Mouse (Mus musculus) kidney, embryonic 16.5 days (tissue): ENCODE measurements at regions not wholly inside any gene's neighbourhood (a gene's known extent, or its start where the extent isn't known, plus 50 kb on each side); places are given as distances from the start of the nearest gene placed in this dataset.

Experiments
- ATAC-seq: fragments of 200-750 bp; cut with Nextera tagmentation; 2 replicates; pipeline ENCODE4 v1.8.0; 2017; ENCODE audit warnings: moderate TSS enrichment; ENCODE audit not compliant: low FRiP score, low TSS enrichment
- H3K27ac ChIP-seq: fragments of 300-500 bp; sonication (generic); 2 replicates; pipeline ENCODE4 v1.5.1; 2014; ENCODE audit warnings: low read length
- H3K27me3 ChIP-seq: fragments of 300-500 bp; sonication (generic); 2 replicates; pipeline ENCODE4 v1.6.1; 2014; ENCODE audit warnings: low read length, control low read depth, mixed read lengths; ENCODE audit not compliant: insufficient read depth
- H3K36me3 ChIP-seq: fragments of 300-500 bp; sonication (generic); 2 replicates; pipeline ENCODE4 v1.6.1; 2014; ENCODE audit warnings: low read length, control low read depth, mixed read lengths; ENCODE audit not compliant: insufficient read depth
- H3K4me1 ChIP-seq: fragments of 300-500 bp; sonication (generic); 2 replicates; pipeline ENCODE4 v1.6.1; 2014; ENCODE audit warnings: low read length, control low read depth, mixed read lengths; ENCODE audit not compliant: insufficient read depth
- H3K4me2 ChIP-seq: fragments of 300-500 bp; sonication (generic); replicated peaks from 2 replicates; pipeline ENCODE4 v1.6.1; 2014; ENCODE audit warnings: low read depth, low read length
- H3K4me3 ChIP-seq: fragments of 300-500 bp; sonication (generic); 2 replicates; pipeline ENCODE4 v1.5.1; 2014; ENCODE audit warnings: mild to moderate bottlenecking, low read length
- H3K9ac ChIP-seq: fragments of 300-500 bp; sonication (generic); replicated peaks from 2 replicates; pipeline ENCODE4 v1.6.1; 2014; ENCODE audit warnings: low read length
- H3K9me3 ChIP-seq: fragments of 300-500 bp; sonication (generic); 2 replicates; pipeline ENCODE4 v1.6.1; 2016; ENCODE audit warnings: low read length, control low read depth
- WGBS: fragments of 180-500 bp; shearing (Covaris S2); extraction: QIAGEN DNeasy Blood & Tissue Kit; methylation state at CpG from one replicate; pipeline ENCODE4 v1.1.7; 2014; 5-methylcytosine and 5-hydroxymethylcytosine counted together

DNA sequence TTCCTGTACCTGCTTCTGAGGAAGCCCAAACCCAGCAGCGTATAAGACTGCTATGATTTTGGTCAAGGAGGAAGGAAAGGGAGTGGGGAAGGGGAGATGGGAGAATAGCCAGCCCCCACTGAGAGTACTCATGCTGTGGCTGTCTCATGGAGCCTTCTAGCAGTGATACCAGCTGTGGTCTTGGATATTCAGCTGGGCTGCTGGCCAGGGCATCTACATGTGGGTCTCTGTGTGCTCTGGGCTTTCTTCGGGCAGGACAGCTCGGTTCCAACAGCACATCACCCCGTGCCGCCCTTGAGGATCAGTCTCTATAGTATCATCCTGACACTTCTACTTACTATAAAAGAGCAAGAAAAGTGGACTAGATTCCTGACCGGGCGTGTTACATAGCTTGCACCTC is 90.6 kb upstream of the Dapk1 start:
- H3K27me3 ChIP-seq: no peaks in the 10 kb centered on the region
- no peak for ATAC-seq
- H3K9me3 ChIP-seq: no peaks in the 10 kb centered on the region
- H3K4me3 ChIP-seq: no peak overlapping the region
- no peak overlapping the region for H3K9ac ChIP-seq
- no peak overlapping the region for H3K27ac ChIP-seq
- H3K36me3 ChIP-seq: no peaks in the 10 kb centered on the region
- no peak overlapping the region for H3K4me2 ChIP-seq
- 0 out of 2 replicates have a peak, but pooled peaks cover 3% of the 10 kb centered on the region for H3K4me1 ChIP-seq
- WGBS: 92% methylated on average over 7 of the region's 7 CpGs

DNA sequence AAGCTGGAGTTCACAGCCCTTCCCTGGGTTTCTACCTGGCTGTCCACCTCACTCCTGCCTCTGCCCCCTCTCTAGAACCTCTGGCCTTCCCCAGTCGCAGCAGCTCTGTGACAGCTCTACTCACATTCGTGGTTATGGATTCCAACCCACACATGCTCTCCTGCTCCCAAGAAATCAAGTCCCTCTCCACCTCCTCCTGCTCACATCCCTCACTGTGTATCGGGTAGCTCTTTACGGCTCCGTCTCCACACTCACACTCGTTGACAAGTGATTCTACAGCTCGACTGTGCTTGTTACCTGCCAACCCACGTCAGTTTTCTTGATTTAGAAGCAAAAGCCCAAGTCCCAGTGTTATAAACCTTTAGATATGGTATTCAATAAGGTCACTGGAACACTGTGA is 90.1 kb upstream of the Dapk1 start:
- no peak overlapping the region for H3K9ac ChIP-seq
- no peaks in the 10 kb centered on the region for H3K9me3 ChIP-seq
- H3K4me3 ChIP-seq: no peak overlapping the region
- H3K4me1 ChIP-seq: 0 out of 2 replicates have a peak, but pooled peaks cover 3% of the 10 kb centered on the region
- no peak overlapping the region for H3K4me2 ChIP-seq
- no peaks in the 10 kb centered on the region for H3K27me3 ChIP-seq
- no peaks in the 10 kb centered on the region for H3K36me3 ChIP-seq
- WGBS: 78% methylated on average over 8 of the region's 8 CpGs
- ATAC-seq: no peak
- H3K27ac ChIP-seq: no peak overlapping the region

DNA sequence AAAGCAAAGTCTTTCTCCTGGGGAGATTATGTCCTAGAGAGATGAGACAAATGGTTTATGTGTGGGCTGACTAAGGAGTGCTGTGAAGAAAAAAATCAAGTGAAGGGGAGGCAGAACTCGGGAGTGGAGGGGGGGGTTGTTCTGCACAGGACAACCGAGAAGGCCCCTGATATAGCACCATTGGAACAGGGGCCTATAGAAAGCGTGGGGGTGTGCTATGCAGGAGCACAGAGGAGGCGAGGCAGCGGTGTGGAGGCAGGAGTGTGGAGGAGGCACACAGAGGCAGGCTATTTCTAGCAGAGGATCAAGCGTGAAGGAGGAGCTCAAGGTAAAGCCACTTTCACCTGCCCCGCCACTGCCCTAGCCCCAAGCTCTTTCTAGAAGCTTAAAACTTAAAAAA is 88.0 kb upstream of the Dapk1 start:
- Histone ChIP-seq H3K4me3 (no peak overlapping the region), H3K27ac (no peak overlapping the region), H3K36me3 (no peaks in the 10 kb centered on the region), H3K27me3 (no peaks in the 10 kb centered on the region), H3K9ac (no peak overlapping the region), H3K4me2 (no peak overlapping the region), H3K9me3 (no peaks in the 10 kb centered on the region), H3K4me1 (0 out of 2 replicates have a peak, but pooled peaks cover 3% of the 10 kb centered on the region)
- WGBS: 49% methylated on average over 7 of the region's 7 CpGs
- ATAC-seq: no peak

DNA sequence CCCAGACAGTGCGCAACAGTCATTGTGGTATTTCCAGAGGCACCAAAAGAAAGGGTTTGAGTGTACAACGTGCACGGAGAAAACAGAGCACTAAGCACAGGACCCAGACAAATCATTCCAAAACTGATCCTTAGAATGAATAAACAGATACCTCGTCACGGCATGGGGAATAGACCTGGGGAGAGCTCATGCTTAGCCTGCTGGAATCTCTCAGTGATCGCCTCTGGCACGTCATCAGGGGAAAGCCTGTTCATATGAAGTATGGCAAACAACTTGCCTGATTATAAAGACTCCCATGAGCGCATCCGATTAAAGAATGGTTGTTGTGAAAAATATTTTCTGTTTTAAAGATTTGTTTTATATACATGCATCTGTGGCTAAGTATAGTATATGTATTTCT is 86.9 kb upstream of the Dapk1 start:
- H3K4me1 ChIP-seq: 0 out of 2 replicates have a peak, but pooled peaks cover 4% of the 10 kb centered on the region
- H3K9ac ChIP-seq: no peak overlapping the region
- no peak for ATAC-seq
- H3K27me3 ChIP-seq: no peaks in the 10 kb centered on the region
- no peak overlapping the region for H3K27ac ChIP-seq
- H3K4me3 ChIP-seq: no peak overlapping the region
- no peak overlapping the region for H3K4me2 ChIP-seq
- 82% methylated on average over 9 of the region's 9 CpGs for WGBS
- no peaks in the 10 kb centered on the region for H3K9me3 ChIP-seq
- no peaks in the 10 kb centered on the region for H3K36me3 ChIP-seq

DNA sequence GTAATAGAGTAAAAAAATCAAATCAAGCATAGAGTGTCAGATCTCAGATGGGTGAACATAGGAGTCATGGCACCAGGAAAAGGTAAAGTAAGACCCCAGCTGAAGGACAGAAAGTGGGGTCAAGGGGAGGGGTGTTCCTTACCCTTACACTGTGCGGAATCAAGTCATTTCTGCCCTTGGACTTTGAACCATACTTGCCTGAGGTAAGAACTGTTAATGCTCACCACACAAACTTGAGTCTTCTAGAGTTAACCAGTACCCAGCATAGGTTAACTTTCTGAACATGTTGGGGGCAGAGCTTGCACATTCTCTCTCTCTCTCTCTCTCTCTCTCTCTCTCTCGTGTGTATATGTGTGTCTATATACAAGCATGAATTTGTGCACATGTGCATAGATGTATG is 83.7 kb upstream of the Dapk1 start:
- Histone ChIP-seq H3K9me3 (no peaks in the 10 kb centered on the region), H3K36me3 (no peaks in the 10 kb centered on the region), H3K4me3 (no peak overlapping the region), H3K9ac (no peak overlapping the region), H3K27ac (no peak overlapping the region), H3K27me3 (no peaks in the 10 kb centered on the region), H3K4me1 (0 out of 2 replicates have a peak, but pooled peaks cover 7% of the 10 kb centered on the region), H3K4me2 (no peak overlapping the region)
- 80% methylated on average over 2 of the region's 2 CpGs for WGBS
- peak; percentile 75 for ATAC-seq

DNA sequence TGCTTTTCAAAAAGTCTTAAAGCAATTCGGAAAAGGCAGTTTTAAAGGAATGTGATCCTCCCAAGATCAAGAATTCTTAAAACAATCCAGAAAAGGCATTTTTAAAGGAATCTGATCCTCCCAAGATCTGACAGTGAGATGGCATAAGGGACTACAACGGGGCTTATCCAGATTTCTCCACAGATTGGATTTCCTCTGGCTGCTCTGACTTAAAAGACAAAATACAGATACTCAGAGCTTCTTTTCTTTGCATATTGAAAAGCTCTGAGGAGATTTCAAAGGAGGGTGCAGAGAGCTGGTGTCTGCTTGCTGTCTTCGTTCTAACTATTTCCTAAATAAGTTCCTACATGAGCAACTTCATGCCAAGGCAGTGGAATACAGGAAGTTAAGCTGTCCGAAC is 82.0 kb upstream of the Dapk1 start:
- 52% methylated on average over 4 of the region's 4 CpGs for WGBS
- Histone ChIP-seq H3K9me3 (no peaks in the 10 kb centered on the region), H3K27me3 (no peaks in the 10 kb centered on the region), H3K4me2 (no peak overlapping the region), H3K27ac (no peak overlapping the region), H3K9ac (no peak overlapping the region), H3K4me1 (0 out of 2 replicates have a peak, but pooled peaks cover 4% of the 10 kb centered on the region), H3K4me3 (no peak overlapping the region), H3K36me3 (no peaks in the 10 kb centered on the region)
- no peak for ATAC-seq

DNA sequence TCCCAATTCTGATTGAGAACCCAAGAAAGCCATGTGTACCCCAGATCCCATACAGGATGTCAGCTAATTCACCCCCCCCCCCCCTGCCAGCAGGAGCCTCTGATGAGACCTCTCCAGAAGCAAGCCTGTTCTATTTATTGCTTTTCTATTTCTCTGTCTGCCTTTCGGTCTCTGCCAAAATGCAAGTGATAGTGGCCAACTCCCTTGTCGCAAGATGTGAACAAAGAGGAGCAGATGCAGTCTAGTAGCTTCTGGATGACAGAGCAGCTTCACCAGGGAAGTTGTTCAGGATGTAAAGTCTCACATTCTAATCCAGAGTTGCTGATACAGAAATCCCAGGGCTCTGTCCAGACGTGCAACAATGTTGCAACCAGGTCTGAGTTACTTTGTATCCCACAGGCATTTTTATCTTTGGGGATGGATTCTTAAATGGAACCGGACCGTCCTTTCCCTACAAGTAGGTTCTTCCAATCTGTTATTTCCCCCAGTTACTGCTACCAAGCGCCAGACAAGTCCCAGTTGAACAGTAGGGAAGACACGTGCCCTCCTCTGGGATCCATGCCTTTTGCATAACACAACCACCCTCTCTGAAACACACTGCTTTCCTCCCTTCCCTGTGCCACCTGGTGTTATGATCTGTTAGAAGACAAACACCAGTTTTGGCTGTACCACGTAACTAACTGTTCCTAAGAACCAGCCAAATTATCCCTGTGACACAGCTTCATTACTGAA is 78.9 kb upstream of the Dapk1 start:
- ATAC-seq: no peak
- Histone ChIP-seq H3K9ac (no peak overlapping the region), H3K27ac (no peak overlapping the region), H3K9me3 (no peaks in the 10 kb centered on the region), H3K27me3 (no peaks in the 10 kb centered on the region), H3K36me3 (no peaks in the 10 kb centered on the region), H3K4me3 (no peak overlapping the region), H3K4me2 (no peak overlapping the region), H3K4me1 (0 out of 2 replicates have a peak, but pooled peaks cover 4% of the 10 kb centered on the region)
- WGBS: 79% methylated on average over 8 of the region's 8 CpGs

DNA sequence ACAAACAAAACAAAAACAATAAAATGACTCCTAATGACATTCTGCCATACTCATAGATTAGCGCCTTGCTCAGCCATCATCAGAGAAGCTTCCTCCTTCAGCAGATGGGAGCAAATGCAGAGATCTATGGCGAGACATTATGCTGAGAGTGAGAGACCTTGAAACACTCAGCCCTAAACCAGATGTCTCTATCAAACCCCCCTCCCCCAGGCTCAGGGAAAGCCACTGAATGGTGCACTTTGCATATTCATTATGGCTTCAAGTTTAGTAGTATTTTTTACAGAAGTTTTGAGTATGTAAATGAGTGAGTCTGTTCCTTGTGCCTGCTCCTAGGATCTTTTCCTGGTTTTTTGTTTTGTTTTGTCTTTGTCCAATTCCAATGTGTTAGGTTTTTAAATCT is 73.9 kb upstream of the Dapk1 start:
- WGBS: 80% methylated on average over 2 of the region's 2 CpGs
- Histone ChIP-seq H3K9me3 (no peaks in the 10 kb centered on the region), H3K4me3 (no peak overlapping the region), H3K4me1 (peaks cover 19% of the 10 kb centered on the region), H3K9ac (no peak overlapping the region), H3K36me3 (no peaks in the 10 kb centered on the region), H3K27ac (no peak overlapping the region), H3K4me2 (no peak overlapping the region), H3K27me3 (no peaks in the 10 kb centered on the region)
- ATAC-seq: no peak

DNA sequence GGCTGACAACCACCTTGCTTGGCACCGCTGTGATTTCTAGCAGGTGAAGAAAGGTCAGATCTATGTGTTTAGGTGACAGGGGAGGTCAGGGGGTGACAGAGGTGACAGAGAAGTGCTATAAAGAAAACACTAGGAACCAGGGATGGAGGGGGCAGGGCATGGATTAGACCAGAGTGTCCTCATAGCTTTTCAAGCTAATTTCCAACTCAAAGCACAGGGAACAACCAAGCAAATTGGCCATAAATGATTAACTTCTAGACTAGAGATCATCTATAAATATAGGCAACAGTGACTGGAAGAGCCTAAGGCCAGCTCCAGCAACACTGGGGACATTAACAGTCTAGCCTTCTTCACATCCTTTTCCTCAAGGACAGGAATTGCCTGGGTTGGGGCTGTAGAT is 72.9 kb upstream of the Dapk1 start:
- peak; percentile 81 for ATAC-seq
- Histone ChIP-seq H3K27me3 (no peaks in the 10 kb centered on the region), H3K36me3 (no peaks in the 10 kb centered on the region), H3K4me1 (peaks cover 19% of the 10 kb centered on the region), H3K9ac (no peak overlapping the region), H3K4me2 (0 out of 2 replicates have a peak overlapping the region, but pooled peaks have one; percentile 4), H3K4me3 (no peak overlapping the region), H3K9me3 (no peaks in the 10 kb centered on the region), H3K27ac (peak overlapping the region; percentile 88)
- 20% methylated on average over 1 of the region's 1 CpGs for WGBS

DNA sequence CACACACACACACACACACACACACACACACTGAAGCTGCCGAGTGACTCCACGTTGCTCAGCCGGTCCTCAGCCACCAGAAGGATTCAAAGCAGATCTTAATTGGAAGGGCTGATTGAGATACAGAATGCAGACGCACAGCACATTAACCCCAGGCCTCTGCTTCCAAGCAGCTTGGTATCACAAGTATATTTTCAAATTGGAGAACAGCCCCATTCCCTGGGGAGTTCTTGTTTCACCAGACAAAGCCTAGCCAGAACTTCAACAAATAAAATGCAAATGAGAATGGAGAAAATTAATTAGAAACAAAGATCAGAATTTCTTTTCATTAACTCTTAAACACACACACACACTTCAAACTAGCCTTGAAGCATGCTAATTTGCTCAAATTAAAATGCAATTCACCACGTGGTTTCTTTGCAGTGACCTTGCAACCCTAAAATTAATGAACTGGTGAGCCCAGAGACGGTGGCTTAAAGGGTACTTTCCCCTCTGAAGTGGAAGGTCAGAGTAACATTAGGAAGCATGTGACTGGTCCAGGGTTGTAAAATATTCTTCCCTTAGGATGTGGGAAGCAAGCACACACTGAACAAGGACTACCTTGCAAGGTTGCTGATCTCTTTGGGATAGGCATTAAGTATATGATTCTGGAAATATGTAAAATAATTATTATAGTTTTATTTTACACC is 72.2 kb upstream of the Dapk1 start:
- H3K36me3 ChIP-seq: no peaks in the 10 kb centered on the region
- ATAC-seq: peak; percentile 72; the same call in 1 of the 2 replicates
- H3K9me3 ChIP-seq: no peaks in the 10 kb centered on the region
- no peak overlapping the region for H3K4me3 ChIP-seq
- WGBS: 19% methylated on average over 6 of the region's 6 CpGs
- H3K9ac ChIP-seq: no peak overlapping the region
- peak overlapping the region; percentile 88 for H3K27ac ChIP-seq
- H3K27me3 ChIP-seq: no peaks in the 10 kb centered on the region
- peaks cover 19% of the 10 kb centered on the region for H3K4me1 ChIP-seq
- 0 out of 2 replicates have a peak overlapping the region, but pooled peaks have one; percentile 4 for H3K4me2 ChIP-seq
